ENCODE assay signal across 9 mouse cellular contexts in the genomic region with DNA sequence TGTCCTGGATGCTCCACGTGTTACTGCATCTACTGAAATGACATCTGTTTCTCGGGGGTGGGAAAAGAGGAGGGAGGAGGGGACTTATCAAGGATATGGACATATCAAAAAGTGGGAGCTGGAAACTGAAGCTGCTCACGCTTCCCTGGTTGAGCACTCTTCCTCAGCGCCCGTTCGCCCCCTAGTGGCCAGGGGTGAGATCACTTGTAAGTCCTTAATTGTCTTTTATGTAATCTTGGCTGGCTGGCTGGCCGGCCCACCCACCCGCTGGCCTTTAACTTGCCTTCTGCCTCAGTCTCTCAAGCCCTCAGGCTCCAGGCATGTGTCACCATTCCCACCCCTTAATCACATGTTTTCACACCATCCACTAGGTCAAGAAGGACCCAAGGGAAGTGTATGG. TPM values are rescaled to one million over a fixed set of nuclear protein-coding genes. Genes with fewer than 3 reads are reported as not detected.
DNase-seq lines count a peak whose midpoint lies in the region; TF ChIP-seq lines count a peak whose summit lies in the region.
"Had no signal": no experiment of that assay in that cellular context is flagged by ENCODE, and none has a peak within 500 bp of the region (broad histone marks: within the 10 kb centered on the region; RNA-seq: fewer than 3 reads in every experiment).

No protein-coding gene starts in this region.

- H3K27ac ChIP-seq in ES-E14 (ENCODE audit: insufficient read depth, low read depth, low read length, poor library complexity, severe bottlenecking), result no peak overlapping the region
- H3K27ac ChIP-seq in embryonic facial prominence, embryonic 10.5 days (replicated peaks), result no peak overlapping the region
- H3K27ac ChIP-seq: macrophage had no signal

- H3K36me3 ChIP-seq in ES-E14 (ENCODE audit: control insufficient read depth, insufficient read depth, low read length, poor library complexity, severe bottlenecking), result peaks cover 42% of the 10 kb centered on the region
- H3K36me3 ChIP-seq in embryonic facial prominence, embryonic 10.5 days (replicated peaks), result peaks cover 94% of the 10 kb centered on the region

- H3K4me3 ChIP-seq in ES-E14 (ENCODE audit: insufficient read depth in 1 of 2, low read depth in 1 of 2, low read length in 2 of 2, poor library complexity in 1 of 2, severe bottlenecking in 1 of 2), result no peak overlapping the region
- H3K4me3 ChIP-seq in embryonic facial prominence, embryonic 10.5 days, result no peak overlapping the region

- H3K9me3 ChIP-seq in ES-E14 (ENCODE audit: control insufficient read depth, insufficient read depth, low read depth, low read length), result no peaks in the 10 kb centered on the region
- H3K9me3 ChIP-seq in embryonic facial prominence, embryonic 10.5 days, result no peaks in the 10 kb centered on the region

- peaks cover 30% of the 10 kb centered on the region for H3K27me3 ChIP-seq in embryonic facial prominence, embryonic 10.5 days (replicated peaks; ENCODE audit: low read depth, poor library complexity, severe bottlenecking)

- H3K4me1 ChIP-seq in ES-E14 (ENCODE audit: control insufficient read depth in 2 of 2, insufficient read depth in 2 of 2, low read length in 2 of 2, poor library complexity in 1 of 2), result peaks cover 13 to 29% of the 10 kb centered on the region in 2 experiments; a peak in 3 of 4 replicates
- peaks cover 54% of the 10 kb centered on the region for H3K4me1 ChIP-seq in embryonic facial prominence, embryonic 10.5 days

- peak; percentile 82 for DNase-seq in ES-E14 (ENCODE audit: low read depth, low spot score)
- peak; percentile 89 to 92 for DNase-seq in adrenal gland, postnatal 36 days
- DNase-seq in embryonic facial prominence, embryonic 10.5 days (ENCODE audit: low spot score), result peak; percentile 91
- peak; percentile 75 to 86 for DNase-seq in heart, adult 9 months (ENCODE audit: low spot score in 2 of 2)
- peak; percentile 78 for DNase-seq in layer of hippocampus, adult 9-11 months
- DNase-seq in lung, postnatal 4 days, result peak; percentile 83 to 88
- peak; percentile 79 to 84 for DNase-seq in right cerebral cortex, postnatal 36 days (ENCODE audit: low spot score in 2 of 2)
- DNase-seq in yolk sac, embryonic 10.5 days (ENCODE audit: low spot score), result peak; percentile 70

- H3K9ac ChIP-seq in ES-E14 (ENCODE audit: insufficient read depth, low read depth, low read length, poor library complexity, severe bottlenecking), result no peak overlapping the region

- in situ Hi-C loops in ES-E14 (cut with MboI; ENCODE audit: low sequenced_read_pairs in 2 of 2, unreplicated experiment in 2 of 2), result no loop called here

- WGBS in embryonic facial prominence, embryonic 10.5 days, result 2% methylated on average over 8 of the region's 8 CpGs

TF ChIP-seq in ES-E14, 5 proteins besides CTCF, POLR2A, EP300 and RAD21:
- TF ChIP-seq CHD2 (IDR thresholded peaks at IDR 0.05; ENCODE audit: low read depth, low read length), result no peak

RNA-seq across cellular contexts. Expression of gene Agap3, which starts 34.1 kb away (rescaled TPM):
- total RNA-seq in ES-E14 (2012; rRNA removed), result 50.1 and 51.2 TPM in 2 replicates
- total RNA-seq in adrenal gland, postnatal 36 days (2021), result 10 to 100 TPM; 83.0 to 83.1 TPM
- 30.8 and 36.6 TPM in 2 replicates for polyA plus RNA-seq in embryonic facial prominence, embryonic 10.5 days (2016; fragmentation: Nextera tagmentation; extraction: Ambion mirVana)

RNA-seq across cellular contexts. Expression of gene Tmub1, which starts 38.4 kb away (rescaled TPM):
- 7.8 and 11.5 TPM in 2 replicates for total RNA-seq in ES-E14 (2012; rRNA removed)
- total RNA-seq in adrenal gland, postnatal 36 days (2021), result 10 to 100 TPM; 11.0 to 16.2 TPM
- polyA plus RNA-seq in embryonic facial prominence, embryonic 10.5 days (2016; fragmentation: Nextera tagmentation; extraction: Ambion mirVana), result 24.7 and 25.0 TPM in 2 replicates

RNA-seq across cellular contexts. Expression of gene Gbx1, which starts 40.9 kb away (rescaled TPM):
- total RNA-seq in ES-E14 (2012; rRNA removed), result 0.40 and 0.69 TPM in 2 replicates
- not detected for total RNA-seq in adrenal gland, postnatal 36 days (2021)
- 0.34 and 0.99 TPM in 2 replicates for polyA plus RNA-seq in embryonic facial prominence, embryonic 10.5 days (2016; fragmentation: Nextera tagmentation; extraction: Ambion mirVana)
- polyA plus RNA-seq: macrophage had no signal

RNA-seq across cellular contexts. Expression of gene Fastk, which starts 41.0 kb away (rescaled TPM):
- 70.4 and 111 TPM in 2 replicates for total RNA-seq in ES-E14 (2012; rRNA removed)
- total RNA-seq in adrenal gland, postnatal 36 days (2021), result 10 to 100 TPM; 89.8 to 91.1 TPM
- polyA plus RNA-seq in embryonic facial prominence, embryonic 10.5 days (2016; fragmentation: Nextera tagmentation; extraction: Ambion mirVana), result 100 and 109 TPM in 2 replicates

RNA-seq across cellular contexts. Expression of gene Asb10, which starts 54.7 kb away (rescaled TPM):
- 0.18 and 0.53 TPM in 2 replicates for total RNA-seq in ES-E14 (2012; rRNA removed)
- total RNA-seq in adrenal gland, postnatal 36 days (2021), result under 1 TPM in 1 of 2 experiments, not detected in 1; 0.49 TPM
- 0.29 TPM in 1 of 2 replicates, not detected in the other for polyA plus RNA-seq in embryonic facial prominence, embryonic 10.5 days (2016; fragmentation: Nextera tagmentation; extraction: Ambion mirVana)
